Mouse (Mus musculus) layer of hippocampus, adult 18-20 months (tissue): ENCODE measurements around the gene Peli1. TPM values are rescaled to one million over a fixed set of nuclear protein-coding genes. Genes with fewer than 3 reads are reported as not detected.
A peak's percentile ranks its signal among the peaks of the same experiment; 100 is the strongest.

Experiments used
- DNase-seq, 2 experiments: peaks; one replicate each; pipeline ENCODE4 v3.0.0; 2022; ENCODE audit warnings: low spot score in 2 of 2
- total RNA-seq, 2 experiments: library from RNA; stranded (reverse); gene quantifications; 2 replicates each; pipeline ENCODE4 v1.2.3; 2021

The Peli1 gene
- total RNA-seq, 2 experiments from 2014 or later, result 45.9 to 48.2 TPM

GRCm38 (mm10) chr11:21091428-21092405 lies 626 bp downstream of the Peli1 start:
- peak; percentile 58 to 74 for DNase-seq

- no peak for DNase-seq
These were observed 1.5 kb downstream of the Peli1 start for GRCm38 (mm10) chr11:21092621-21093020.

- no peak for DNase-seq
These were observed 2.2 kb downstream of the Peli1 start for GRCm38 (mm10) chr11:21093081-21093815.

- no peak for DNase-seq
These were observed 5.5 kb downstream of the Peli1 start for GRCm38 (mm10) chr11:21096590-21096989.

GRCm38 (mm10) chr11:21098457-21098856 lies 7.4 kb downstream of the Peli1 start:
- DNase-seq, result no peak

- DNase-seq, result no peak
These were observed 9.6 kb downstream of the Peli1 start for GRCm38 (mm10) chr11:21100704-21101103.

- no peak for DNase-seq
These were observed 10.2 kb downstream of the Peli1 start for GRCm38 (mm10) chr11:21101286-21101685.

GRCm38 (mm10) chr11:21102273-21103005 lies 11.3 kb downstream of the Peli1 start:
- DNase-seq, result peak in 1 of 2 experiments; percentile 32

GRCm38 (mm10) chr11:21103186-21103585 lies 12.1 kb downstream of the Peli1 start:
- DNase-seq, result no peak

GRCm38 (mm10) chr11:21105393-21105792 lies 14.3 kb downstream of the Peli1 start:
- no peak for DNase-seq

GRCm38 (mm10) chr11:21107120-21107519 lies 16.0 kb downstream of the Peli1 start:
- DNase-seq, result no peak

GRCm38 (mm10) chr11:21109279-21109678 lies 18.2 kb downstream of the Peli1 start:
- peak in 1 of 2 experiments; percentile 23 for DNase-seq

- no peak for DNase-seq
These were observed 23.4 kb downstream of the Peli1 start for GRCm38 (mm10) chr11:21114516-21114915.

- DNase-seq, result no peak
These were observed 24.7 kb downstream of the Peli1 start for GRCm38 (mm10) chr11:21115804-21116203.

- no peak for DNase-seq
These were observed 25.7 kb downstream of the Peli1 start for GRCm38 (mm10) chr11:21116623-21117295.

- DNase-seq, result no peak
These were observed 30.6 kb downstream of the Peli1 start for GRCm38 (mm10) chr11:21121737-21122136.

- DNase-seq, result no peak
These were observed 31.3 kb downstream of the Peli1 start for GRCm38 (mm10) chr11:21122399-21122798.

- no peak for DNase-seq
These were observed 40.6 kb downstream of the Peli1 start for GRCm38 (mm10) chr11:21131692-21132091.

- no peak for DNase-seq
These were observed 43.9 kb downstream of the Peli1 start for GRCm38 (mm10) chr11:21134875-21135451.

GRCm38 (mm10) chr11:21139453-21139852 lies 48.4 kb downstream of the Peli1 start:
- DNase-seq, result no peak
